ENCODE assay signal across 26 mouse cellular contexts in the genomic region with DNA sequence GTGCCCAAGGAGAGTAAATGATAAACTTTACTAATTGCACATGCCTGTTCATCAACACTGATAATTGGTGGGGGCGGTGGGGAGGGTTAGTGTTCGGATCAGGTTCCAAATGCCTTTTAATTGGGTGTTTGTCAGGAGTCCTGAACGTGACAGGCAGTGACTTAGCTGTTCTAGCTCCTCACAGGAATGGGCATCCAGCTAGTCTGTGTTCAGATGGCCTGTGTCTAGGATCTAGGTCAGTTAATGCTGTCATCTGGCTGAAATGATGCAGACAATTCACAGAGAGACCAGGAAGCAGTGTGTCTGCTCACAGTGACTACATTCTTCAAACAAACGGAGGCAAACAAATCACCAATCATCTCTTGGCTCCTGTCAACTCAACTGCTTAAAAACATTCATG. TPM values are rescaled to one million over a fixed set of nuclear protein-coding genes. Genes with fewer than 3 reads are reported as not detected.
DNase-seq lines count a peak whose midpoint lies in the region; ATAC-seq and TF ChIP-seq lines count a peak whose summit lies in the region.
"Had no signal": no experiment of that assay in that cellular context is flagged by ENCODE, and none has a peak within 500 bp of the region (broad histone marks: within the 10 kb centered on the region; RNA-seq: fewer than 3 reads in every experiment).

No protein-coding gene starts in this region.

- peaks cover 54% of the 10 kb centered on the region for H3K4me1 ChIP-seq in heart, embryonic 11.5 days (ENCODE audit: control insufficient read depth, insufficient read depth, low read length)
- H3K4me1 ChIP-seq in kidney, embryonic 15.5 days: peaks cover 45% of the 10 kb centered on the region
- peaks cover 86% of the 10 kb centered on the region for H3K4me1 ChIP-seq in heart, postnatal 0 days (ENCODE audit: control insufficient read depth, insufficient read depth)
- H3K4me1 ChIP-seq: liver, embryonic 12.5 days had no signal

- no peaks in the 10 kb centered on the region for H3K27me3 ChIP-seq in heart, embryonic 11.5 days (ENCODE audit: control insufficient read depth, insufficient read depth, low read length)
- H3K27me3 ChIP-seq in kidney, embryonic 15.5 days: no peaks in the 10 kb centered on the region
- no peaks in the 10 kb centered on the region for H3K27me3 ChIP-seq in heart, postnatal 0 days (ENCODE audit: control insufficient read depth, insufficient read depth, low read length)
- H3K27me3 ChIP-seq: CH12.LX; embryonic facial prominence, embryonic 13.5 days; forebrain, embryonic 13.5 days; hindbrain, embryonic 13.5 days; liver, embryonic 12.5 days; midbrain, embryonic 13.5 days had no signal

- no peak overlapping the region for H3K4me2 ChIP-seq in heart, embryonic 11.5 days
- no peak overlapping the region for H3K4me2 ChIP-seq in kidney, embryonic 15.5 days
- no peak overlapping the region for H3K4me2 ChIP-seq in heart, postnatal 0 days (ENCODE audit: low read depth, low read length)
- H3K4me2 ChIP-seq: embryonic facial prominence, embryonic 13.5 days; forebrain, embryonic 13.5 days; hindbrain, embryonic 13.5 days; limb, embryonic 13.5 days; liver, embryonic 12.5 days; midbrain, embryonic 13.5 days had no signal

- DNase-seq in heart, postnatal 14 days: no peak
- no peak for DNase-seq in kidney, postnatal 4 days
- peak; percentile 85 for DNase-seq in Muller cell, postnatal 12 days (ENCODE audit: inconsistent ontology term)
- no peak for DNase-seq in heart, postnatal 0 days (ENCODE audit: low spot score)
- DNase-seq in adrenal gland, postnatal 10 days: no peak
- DNase-seq: adrenal gland, adult 8-10 months; B cell, adult 2 months; cerebellum, adult 2 months; cerebellum, postnatal 25 days; kidney, adult 2 months; kidney, postnatal 10 days; lung, adult 18-20 months; lung, postnatal 14 days; right cerebral cortex, postnatal 25 days; spleen, adult 18-20 months had no signal

- intact Hi-C loops in heart, postnatal 14 days (cut with DNase I): no loop called here

- H3K27ac ChIP-seq in heart, embryonic 11.5 days (ENCODE audit: low read depth, low read length): 0 out of 2 replicates have a peak overlapping the region, but pooled peaks have one; percentile 74
- H3K27ac ChIP-seq in kidney, embryonic 15.5 days: no peak overlapping the region
- peak overlapping the region; percentile 81 for H3K27ac ChIP-seq in heart, postnatal 0 days (ENCODE audit: low read depth)
- H3K27ac ChIP-seq: embryonic facial prominence, embryonic 13.5 days; forebrain, embryonic 13.5 days; hindbrain, embryonic 13.5 days; limb, embryonic 13.5 days; liver, embryonic 12.5 days; midbrain, embryonic 13.5 days had no signal

- no peaks in the 10 kb centered on the region for H3K9me3 ChIP-seq in heart, embryonic 11.5 days (replicated peaks; ENCODE audit: control insufficient read depth, low read length)
- H3K9me3 ChIP-seq in kidney, embryonic 15.5 days (replicated peaks): no peaks in the 10 kb centered on the region
- H3K9me3 ChIP-seq in heart, postnatal 0 days (replicated peaks; ENCODE audit: control insufficient read depth, low read length): no peaks in the 10 kb centered on the region
- H3K9me3 ChIP-seq: embryonic facial prominence, embryonic 13.5 days; forebrain, embryonic 13.5 days; G1E; hindbrain, embryonic 13.5 days; limb, embryonic 13.5 days; liver, embryonic 12.5 days; midbrain, embryonic 13.5 days had no signal

- H3K9ac ChIP-seq in heart, embryonic 11.5 days (ENCODE audit: low read depth, low read length): no peak overlapping the region
- H3K9ac ChIP-seq in kidney, embryonic 15.5 days: no peak overlapping the region
- no peak overlapping the region for H3K9ac ChIP-seq in heart, postnatal 0 days (replicated peaks; ENCODE audit: low read depth, low read length)
- H3K9ac ChIP-seq: embryonic facial prominence, embryonic 13.5 days; forebrain, embryonic 13.5 days; hindbrain, embryonic 13.5 days; limb, embryonic 13.5 days; liver, embryonic 12.5 days; midbrain, embryonic 13.5 days had no signal

- no peak overlapping the region for H3K4me3 ChIP-seq in heart, embryonic 11.5 days (ENCODE audit: low read depth, low read length)
- no peak overlapping the region for H3K4me3 ChIP-seq in kidney, embryonic 15.5 days (replicated peaks)
- no peak overlapping the region for H3K4me3 ChIP-seq in heart, postnatal 0 days (ENCODE audit: low read depth, low read length)
- H3K4me3 ChIP-seq: embryonic facial prominence, embryonic 13.5 days; forebrain, embryonic 13.5 days; hindbrain, embryonic 13.5 days; limb, embryonic 13.5 days; liver, embryonic 12.5 days; midbrain, embryonic 13.5 days had no signal

- 0 out of 2 replicates have a peak, but pooled peaks cover 2% of the 10 kb centered on the region for H3K36me3 ChIP-seq in heart, embryonic 11.5 days (ENCODE audit: control insufficient read depth, insufficient read depth, low read length)
- H3K36me3 ChIP-seq in kidney, embryonic 15.5 days: peaks cover 55% of the 10 kb centered on the region
- H3K36me3 ChIP-seq in heart, postnatal 0 days (replicated peaks; ENCODE audit: control insufficient read depth, insufficient read depth, low read length): peaks cover 54% of the 10 kb centered on the region
- H3K36me3 ChIP-seq: embryonic facial prominence, embryonic 13.5 days; G1E; limb, embryonic 13.5 days; liver, embryonic 12.5 days had no signal

- no peak for ATAC-seq in heart, embryonic 11.5 days (replicated peaks; ENCODE audit: insufficient number of reproducible peaks, low FRiP score, low TSS enrichment)
- 0 out of 2 replicates have a peak, but pooled peaks have one; percentile 22 for ATAC-seq in kidney, embryonic 15.5 days (replicated peaks; ENCODE audit: low FRiP score)
- ATAC-seq in heart, postnatal 0 days (ENCODE audit: insufficient read depth, low read depth): 0 out of 2 replicates have a peak, but pooled peaks have one; percentile 22
- ATAC-seq: activated CD4-positive, CD25-positive, alpha-beta regulatory T cell, adult 4 months; forebrain, embryonic 13.5 days; liver, embryonic 12.5 days; midbrain, embryonic 13.5 days had no signal

- no peak for TF ChIP-seq EP300 in heart, postnatal 0 days (IDR thresholded peaks at IDR 0.05; ENCODE audit: low read depth)

- WGBS in heart, embryonic 11.5 days (ENCODE audit: insufficient replicate concordance): 28% methylated on average over 4 of the region's 4 CpGs
- 45% methylated on average over 4 of the region's 4 CpGs for WGBS in kidney, embryonic 15.5 days
- WGBS in heart, postnatal 0 days: 22% methylated on average over 4 of the region's 4 CpGs

- no peak for TF ChIP-seq CTCF in heart, postnatal 0 days (IDR thresholded peaks at IDR 0.05; ENCODE audit: low read depth)

RNA-seq across cellular contexts. Expression of a gene that starts 12.1 kb away (rescaled TPM):
- 93.7 and 110 TPM in 2 replicates for polyA plus RNA-seq in heart, embryonic 11.5 days (2014; fragmentation: Nextera tagmentation; extraction: Ambion mirVana)
- total RNA-seq in heart, postnatal 14 days (2021): 100 to 1,000 TPM; 128 to 131 TPM
- polyA plus RNA-seq in kidney, embryonic 15.5 days (2015; fragmentation: Nextera tagmentation; extraction: Ambion mirVana): 130 and 140 TPM in 2 replicates
- 122 and 126 TPM in 2 replicates for total RNA-seq in heart, postnatal 0 days (2014; rRNA removed; ENCODE audit: low replicate concordance)
- polyA plus RNA-seq in heart, postnatal 0 days (2015; fragmentation: Nextera tagmentation; extraction: Ambion mirVana): 90.5 TPM in 2 replicates
- total RNA-seq in adrenal gland, postnatal 10 days (2021): 100 to 1,000 TPM in 1 of 2 experiments, 10 to 100 TPM in 1; 95.7 to 143 TPM
- polyA plus RNA-seq: G1E had no signal
